Mouse (Mus musculus): ENCODE results near the gene Igsf3. TPM values are rescaled to one million over a fixed set of nuclear protein-coding genes. Genes with fewer than 3 reads are reported as not detected.

The Igsf3 gene
- 3.8 and 4.3 TPM in 2 replicates for polyA plus RNA-seq (2015; fragmentation: Nextera tagmentation; extraction: Ambion mirVana)

GRCm38 (mm10) chr3:101376538-101377247, at the start of gene Igsf3:
Igsf3 (plus strand) TSS chr3:101377083.
- Histone ChIP-seq H3K4me1 (ENCODE audit: control insufficient read depth, low read depth, low read length) (peaks cover 34% of the 10 kb centered on the region), H3K27ac (ENCODE audit: low read length) (peak within 1 kb of the TSS; percentile 59), H3K9me3 (replicated peaks; ENCODE audit: control insufficient read depth, low read length) (no peaks in the 10 kb centered on the region), H3K9ac (ENCODE audit: low read depth, low read length) (peak within 1 kb of the TSS; percentile 74), H3K4me2 (ENCODE audit: low read depth, low read length) (peak within 1 kb of the TSS; percentile 99), H3K4me3 (ENCODE audit: low read depth, low read length) (peak within 1 kb of the TSS; percentile 76), H3K27me3 (ENCODE audit: control insufficient read depth, insufficient read depth, low read depth, low read length) (peaks cover 7% of the 10 kb centered on the region; the same call in 1 of the 2 replicates), H3K36me3 (ENCODE audit: control insufficient read depth, insufficient read depth) (no peaks in the 10 kb centered on the region)
- peak; percentile 96 for ATAC-seq (ENCODE audit: low read depth)
- WGBS (ENCODE audit: insufficient replicate concordance): 4% methylated on average over 49 of the region's 56 CpGs

GRCm38 (mm10) chr3:101327248-101327647, 49.6 kb upstream of the Igsf3 start:
- no peaks in the 10 kb centered on the region for H3K36me3 ChIP-seq (ENCODE audit: control insufficient read depth, insufficient read depth)
- H3K27me3 ChIP-seq (ENCODE audit: control insufficient read depth, insufficient read depth, low read depth, low read length): no peaks in the 10 kb centered on the region
- H3K9ac ChIP-seq (ENCODE audit: low read depth, low read length): no peak overlapping the region
- H3K4me3 ChIP-seq (ENCODE audit: low read depth, low read length): no peak overlapping the region
- H3K4me1 ChIP-seq (ENCODE audit: control insufficient read depth, low read depth, low read length): no peaks in the 10 kb centered on the region
- 63% methylated on average over 2 of the region's 2 CpGs for WGBS (ENCODE audit: insufficient replicate concordance)
- no peak overlapping the region for H3K4me2 ChIP-seq (ENCODE audit: low read depth, low read length)
- H3K9me3 ChIP-seq (replicated peaks; ENCODE audit: control insufficient read depth, low read length): no peaks in the 10 kb centered on the region
- H3K27ac ChIP-seq (ENCODE audit: low read length): no peak overlapping the region
- ATAC-seq (ENCODE audit: low read depth): no peak

- no peaks in the 10 kb centered on the region for H3K9me3 ChIP-seq (replicated peaks; ENCODE audit: control insufficient read depth, low read length)
- no peak overlapping the region for H3K27ac ChIP-seq (ENCODE audit: low read length)
- WGBS (ENCODE audit: insufficient replicate concordance): 66% methylated on average over 7 of the region's 7 CpGs
- no peaks in the 10 kb centered on the region for H3K4me1 ChIP-seq (ENCODE audit: control insufficient read depth, low read depth, low read length)
- no peak for ATAC-seq (ENCODE audit: low read depth)
- H3K9ac ChIP-seq (ENCODE audit: low read depth, low read length): no peak overlapping the region
- no peaks in the 10 kb centered on the region for H3K36me3 ChIP-seq (ENCODE audit: control insufficient read depth, insufficient read depth)
- H3K4me2 ChIP-seq (ENCODE audit: low read depth, low read length): no peak overlapping the region
- no peak overlapping the region for H3K4me3 ChIP-seq (ENCODE audit: low read depth, low read length)
- no peaks in the 10 kb centered on the region for H3K27me3 ChIP-seq (ENCODE audit: control insufficient read depth, insufficient read depth, low read depth, low read length)
Observed at GRCm38 (mm10) chr3:101328617-101329016, 48.3 kb upstream of the Igsf3 start.

GRCm38 (mm10) chr3:101343199-101343924, 33.5 kb upstream of the Igsf3 start:
- H3K4me3 ChIP-seq (ENCODE audit: low read depth, low read length): no peak overlapping the region
- H3K27me3 ChIP-seq (ENCODE audit: control insufficient read depth, insufficient read depth, low read depth, low read length): no peaks in the 10 kb centered on the region
- ATAC-seq (ENCODE audit: low read depth): no peak
- H3K27ac ChIP-seq (ENCODE audit: low read length): no peak overlapping the region
- no peaks in the 10 kb centered on the region; the same call in 1 of the 2 replicates for H3K4me1 ChIP-seq (ENCODE audit: control insufficient read depth, low read depth, low read length)
- no peak overlapping the region for H3K4me2 ChIP-seq (ENCODE audit: low read depth, low read length)
- H3K36me3 ChIP-seq (ENCODE audit: control insufficient read depth, insufficient read depth): no peaks in the 10 kb centered on the region
- H3K9ac ChIP-seq (ENCODE audit: low read depth, low read length): no peak overlapping the region
- WGBS (ENCODE audit: insufficient replicate concordance): 83% methylated on average over 9 of the region's 9 CpGs
- H3K9me3 ChIP-seq (replicated peaks; ENCODE audit: control insufficient read depth, low read length): no peaks in the 10 kb centered on the region

GRCm38 (mm10) chr3:101344246-101344645, 32.6 kb upstream of the Igsf3 start:
- no peak overlapping the region for H3K4me3 ChIP-seq (ENCODE audit: low read depth, low read length)
- no peak overlapping the region for H3K27ac ChIP-seq (ENCODE audit: low read length)
- no peak for ATAC-seq (ENCODE audit: low read depth)
- no peaks in the 10 kb centered on the region for H3K27me3 ChIP-seq (ENCODE audit: control insufficient read depth, insufficient read depth, low read depth, low read length)
- WGBS (ENCODE audit: insufficient replicate concordance): 82% methylated on average over 3 of the region's 3 CpGs
- no peak overlapping the region for H3K4me2 ChIP-seq (ENCODE audit: low read depth, low read length)
- H3K36me3 ChIP-seq (ENCODE audit: control insufficient read depth, insufficient read depth): no peaks in the 10 kb centered on the region
- H3K9ac ChIP-seq (ENCODE audit: low read depth, low read length): no peak overlapping the region
- H3K9me3 ChIP-seq (replicated peaks; ENCODE audit: control insufficient read depth, low read length): no peaks in the 10 kb centered on the region
- peaks cover 8% of the 10 kb centered on the region for H3K4me1 ChIP-seq (ENCODE audit: control insufficient read depth, low read depth, low read length)

- no peak overlapping the region for H3K4me2 ChIP-seq (ENCODE audit: low read depth, low read length)
- H3K9me3 ChIP-seq (replicated peaks; ENCODE audit: control insufficient read depth, low read length): no peaks in the 10 kb centered on the region
- no peaks in the 10 kb centered on the region for H3K27me3 ChIP-seq (ENCODE audit: control insufficient read depth, insufficient read depth, low read depth, low read length)
- WGBS (ENCODE audit: insufficient replicate concordance): 58% methylated on average over 6 of the region's 6 CpGs
- H3K4me1 ChIP-seq (ENCODE audit: control insufficient read depth, low read depth, low read length): peaks cover 15% of the 10 kb centered on the region
- no peak for ATAC-seq (ENCODE audit: low read depth)
- H3K9ac ChIP-seq (ENCODE audit: low read depth, low read length): no peak overlapping the region
- no peak overlapping the region for H3K27ac ChIP-seq (ENCODE audit: low read length)
- H3K4me3 ChIP-seq (ENCODE audit: low read depth, low read length): no peak overlapping the region
- H3K36me3 ChIP-seq (ENCODE audit: control insufficient read depth, insufficient read depth): no peaks in the 10 kb centered on the region
Observed at GRCm38 (mm10) chr3:101345299-101345698, 31.6 kb upstream of the Igsf3 start.

- Histone ChIP-seq H3K27me3 (ENCODE audit: control insufficient read depth, insufficient read depth, low read depth, low read length) (no peaks in the 10 kb centered on the region), H3K4me3 (ENCODE audit: low read depth, low read length) (no peak overlapping the region), H3K4me2 (ENCODE audit: low read depth, low read length) (no peak overlapping the region), H3K36me3 (ENCODE audit: control insufficient read depth, insufficient read depth) (no peaks in the 10 kb centered on the region), H3K27ac (ENCODE audit: low read length) (no peak overlapping the region), H3K4me1 (ENCODE audit: control insufficient read depth, low read depth, low read length) (peaks cover 18% of the 10 kb centered on the region), H3K9ac (ENCODE audit: low read depth, low read length) (no peak overlapping the region), H3K9me3 (replicated peaks; ENCODE audit: control insufficient read depth, low read length) (no peaks in the 10 kb centered on the region)
- WGBS (ENCODE audit: insufficient replicate concordance): 61% methylated on average over 1 of the region's 1 CpGs
- ATAC-seq (ENCODE audit: low read depth): no peak
Observed at GRCm38 (mm10) chr3:101346806-101347205, 30.1 kb upstream of the Igsf3 start.

- Histone ChIP-seq H3K27ac (ENCODE audit: low read length) (no peak overlapping the region), H3K4me3 (ENCODE audit: low read depth, low read length) (no peak overlapping the region), H3K4me1 (ENCODE audit: control insufficient read depth, low read depth, low read length) (peaks cover 18% of the 10 kb centered on the region), H3K9me3 (replicated peaks; ENCODE audit: control insufficient read depth, low read length) (0 out of 2 replicates have a peak, but pooled peaks cover 2% of the 10 kb centered on the region), H3K36me3 (ENCODE audit: control insufficient read depth, insufficient read depth) (no peaks in the 10 kb centered on the region), H3K27me3 (ENCODE audit: control insufficient read depth, insufficient read depth, low read depth, low read length) (no peaks in the 10 kb centered on the region), H3K4me2 (ENCODE audit: low read depth, low read length) (no peak overlapping the region), H3K9ac (ENCODE audit: low read depth, low read length) (no peak overlapping the region)
- no peak for ATAC-seq (ENCODE audit: low read depth)
- WGBS (ENCODE audit: insufficient replicate concordance): 33% methylated on average over 9 of the region's 9 CpGs
Observed at GRCm38 (mm10) chr3:101348501-101349161, 28.3 kb upstream of the Igsf3 start.

Measured in liver, embryonic 16.5 days (tissue).